Mouse (Mus musculus): ENCODE results near the gene Magi1.

DNA sequence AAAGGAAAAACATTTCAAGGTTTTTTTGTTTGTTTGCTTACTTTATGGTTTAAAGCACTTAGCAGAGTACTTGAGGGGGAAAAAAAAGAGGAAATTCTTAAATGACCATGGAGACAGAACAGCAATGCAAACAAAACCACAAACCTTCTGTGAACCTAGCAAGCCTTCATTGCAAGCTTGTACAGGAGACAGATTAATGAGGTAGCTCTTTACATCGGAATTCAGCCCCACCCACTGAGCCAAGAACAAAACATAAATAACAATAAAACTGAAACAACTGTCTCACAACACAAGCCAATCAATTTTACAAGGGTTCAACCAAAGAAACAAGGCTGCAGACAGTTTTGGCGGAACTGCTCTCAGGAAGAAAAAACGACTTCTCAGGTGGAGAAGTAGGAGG, 296.2 kb downstream of the Magi1 start:
- TF ChIP-seq CTCF (IDR thresholded peaks at IDR 0.05; ENCODE audit: low read depth) (no peak), EP300 (IDR thresholded peaks at IDR 0.05; ENCODE audit: low read depth) (no peak)
